Mouse (Mus musculus): ENCODE results near the gene Sytl4. TPM values are rescaled to one million over a fixed set of nuclear protein-coding genes. Genes with fewer than 3 reads are reported as not detected.

Sytl4 gene
- total RNA-seq (2012; rRNA removed) = 0.13 and 0.19 TPM in 2 replicates
- under 1 TPM in 1 of 2 experiments, not detected in 1; 0.06 TPM for polyA plus RNA-seq (2012; ENCODE audit: insufficient read depth in 1 of 2, insufficient read length in 2 of 2, low read depth in 1 of 2, low replicate concordance in 2 of 2, missing spikeins in 1 of 2)

- TF ChIP-seq KAT2A (conservative IDR thresholded peaks at IDR 0.05; ENCODE audit: low read depth, low read length) = no peak
- TF ChIP-seq RCOR1 (IDR thresholded peaks at IDR 0.05; ENCODE audit: low read depth, low read length) = no peak
- TF ChIP-seq ZC3H11A (IDR thresholded peaks at IDR 0.05; ENCODE audit: low read depth, low read length) = no peak
- no peak for TF ChIP-seq TCF12 (IDR thresholded peaks at IDR 0.05; ENCODE audit: low read depth, low read length)
- TF ChIP-seq BHLHE40 (IDR thresholded peaks at IDR 0.05; ENCODE audit: borderline replicate concordance, low read depth, low read length) = no peak
- TF ChIP-seq POLR2AphosphoS2 (IDR thresholded peaks at IDR 0.05; ENCODE audit: low read length) = no peak
- TF ChIP-seq TAL1 (IDR thresholded peaks at IDR 0.05; ENCODE audit: low read length) = no peak
- no peak for TF ChIP-seq MYC (IDR thresholded peaks at IDR 0.05; ENCODE audit: low read depth, low read length)
- no peak for TF ChIP-seq MAFK (IDR thresholded peaks at IDR 0.05; ENCODE audit: borderline replicate concordance, low read depth, low read length)
- no peak for TF ChIP-seq NELFE (IDR thresholded peaks at IDR 0.05; ENCODE audit: low read depth, low read length)
- TF ChIP-seq RAD21 (IDR thresholded peaks at IDR 0.05; ENCODE audit: low read depth, low read length) = no peak
- TF ChIP-seq SIN3A (IDR thresholded peaks at IDR 0.05; ENCODE audit: low read length) = no peak
- no peak for TF ChIP-seq UBTF (IDR thresholded peaks at IDR 0.05; ENCODE audit: borderline replicate concordance, insufficient read depth, low read depth, low read length)
- no peak within 1 kb of the TSS for H3K27ac ChIP-seq (ENCODE audit: control insufficient read depth, low read depth, low read length)
- no peak for DNase-seq (ENCODE audit: low read depth, low spot score)
- H3K9me3 ChIP-seq (replicated peaks; ENCODE audit: insufficient read depth, low read length) = no peaks in the 10 kb centered on the region
- no peaks in the 10 kb centered on the region for H3K79me2 ChIP-seq (ENCODE audit: control insufficient read depth, insufficient read depth, low read length, poor library complexity)
- no peaks in the 10 kb centered on the region for H3K36me3 ChIP-seq (ENCODE audit: control insufficient read depth in 1 of 2, insufficient read depth in 2 of 2, low read length in 2 of 2)
- H3K27me3 ChIP-seq (ENCODE audit: control insufficient read depth in 1 of 2, insufficient read depth in 2 of 2, low read length in 2 of 2) = peaks cover 14 to 23% of the 10 kb centered on the region in 2 experiments
- H3K4me1 ChIP-seq (ENCODE audit: control insufficient read depth in 1 of 2, insufficient read depth in 2 of 2, low read length in 2 of 2) = no peaks in the 10 kb centered on the region
- no peak within 1 kb of the TSS for H3K9ac ChIP-seq (ENCODE audit: control insufficient read depth, low read depth, low read length, poor library complexity, severe bottlenecking)
- H3K4me3 ChIP-seq (ENCODE audit: control insufficient read depth in 1 of 2, insufficient read depth in 1 of 2, low read depth in 2 of 2, low read length in 2 of 2) = no peak within 1 kb of the TSS
Measured at GRCm38 (mm10) chrX:133981231-133982002, at the start of gene Sytl4. Sytl4 (minus strand) TSS chrX:133981812.

DNA sequence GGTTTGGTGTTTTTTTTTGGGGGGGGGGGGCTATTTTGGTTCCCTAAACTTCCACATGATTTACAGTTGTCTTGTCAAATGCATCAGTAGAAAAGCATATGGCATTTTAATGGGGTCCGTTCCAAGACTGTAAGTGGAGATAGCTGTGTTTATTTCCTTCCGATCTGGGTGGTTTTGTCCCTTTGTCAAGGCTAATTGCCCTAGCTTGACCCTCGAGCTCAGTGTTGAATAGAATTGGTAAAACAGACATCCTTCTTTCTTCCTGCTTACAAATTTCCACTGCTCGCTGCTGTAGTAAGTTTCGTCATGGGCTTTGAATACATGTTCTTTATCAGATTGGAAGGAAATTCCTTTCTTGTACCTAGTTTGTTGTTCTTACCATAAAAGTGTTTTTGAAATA, 39.1 kb upstream of the Sytl4 start:
- Histone ChIP-seq H3K4me1 (ENCODE audit: control insufficient read depth in 1 of 2, insufficient read depth in 2 of 2, low read length in 2 of 2) (no peaks in the 10 kb centered on the region), H3K79me2 (ENCODE audit: control insufficient read depth, insufficient read depth, low read length, poor library complexity) (no peaks in the 10 kb centered on the region), H3K27ac (ENCODE audit: control insufficient read depth, low read depth, low read length) (no peak overlapping the region), H3K9me3 (replicated peaks; ENCODE audit: insufficient read depth, low read length) (no peaks in the 10 kb centered on the region), H3K9ac (ENCODE audit: control insufficient read depth, low read depth, low read length, poor library complexity, severe bottlenecking) (no peak overlapping the region), H3K36me3 (ENCODE audit: control insufficient read depth in 1 of 2, insufficient read depth in 2 of 2, low read length in 2 of 2) (no peaks in the 10 kb centered on the region), H3K27me3 (ENCODE audit: control insufficient read depth in 1 of 2, insufficient read depth in 2 of 2, low read length in 2 of 2) (peaks cover 0 to 2% of the 10 kb centered on the region in 2 experiments; a peak in 3 of 4 replicates), H3K4me3 (ENCODE audit: control insufficient read depth in 1 of 2, insufficient read depth in 1 of 2, low read depth in 2 of 2, low read length in 2 of 2) (no peak overlapping the region)
- TF ChIP-seq RAD21 (IDR thresholded peaks at IDR 0.05; ENCODE audit: low read depth, low read length) (no peak), USF1 (IDR thresholded peaks at IDR 0.05; ENCODE audit: low read depth, low read length) (no peak), ZMIZ1 (IDR thresholded peaks at IDR 0.05; ENCODE audit: low read depth, low read length) (no peak), MAFK (IDR thresholded peaks at IDR 0.05; ENCODE audit: borderline replicate concordance, low read depth, low read length) (no peak), POLR2A (IDR thresholded peaks at IDR 0.05; ENCODE audit: control insufficient read depth in 1 of 2, insufficient read depth in 1 of 2, low read depth in 1 of 2, low read length in 2 of 2, poor library complexity in 1 of 2) (no peak), NELFE (IDR thresholded peaks at IDR 0.05; ENCODE audit: low read depth, low read length) (no peak), CTCF (IDR thresholded peaks at IDR 0.05 in 2 of 3, conservative IDR thresholded peaks at IDR 0.05 in 1 of 3; ENCODE audit: control insufficient read depth in 1 of 3, insufficient read depth in 1 of 3, low read depth in 2 of 3, low read length in 3 of 3, poor library complexity in 1 of 3, severe bottlenecking in 1 of 3) (no peak), BHLHE40 (IDR thresholded peaks at IDR 0.05; ENCODE audit: borderline replicate concordance, low read depth, low read length) (no peak), CHD2 (IDR thresholded peaks at IDR 0.05; ENCODE audit: low read length) (no peak), CHD1 (IDR thresholded peaks at IDR 0.05; ENCODE audit: low read depth, low read length) (no peak), GABPA (IDR thresholded peaks at IDR 0.05; ENCODE audit: low read depth, low read length) (no peak), MAX (IDR thresholded peaks at IDR 0.05; ENCODE audit: low read length) (no peak), JUND (IDR thresholded peaks at IDR 0.05; ENCODE audit: low read depth, low read length) (no peak), TCF12 (IDR thresholded peaks at IDR 0.05; ENCODE audit: low read depth, low read length) (no peak), TBP (IDR thresholded peaks at IDR 0.05; ENCODE audit: low read depth, low read length) (no peak), POLR2AphosphoS2 (IDR thresholded peaks at IDR 0.05; ENCODE audit: low read length) (no peak), MYB (IDR thresholded peaks at IDR 0.05; ENCODE audit: low read depth, low read length) (no peak), UBTF (IDR thresholded peaks at IDR 0.05; ENCODE audit: borderline replicate concordance, insufficient read depth, low read depth, low read length) (no peak)
- no peak for DNase-seq (ENCODE audit: low read depth, low spot score)

All from MEL (cell line).